Comparison of ENCODE assay signal across 8 mouse cellular contexts in the genomic region with DNA sequence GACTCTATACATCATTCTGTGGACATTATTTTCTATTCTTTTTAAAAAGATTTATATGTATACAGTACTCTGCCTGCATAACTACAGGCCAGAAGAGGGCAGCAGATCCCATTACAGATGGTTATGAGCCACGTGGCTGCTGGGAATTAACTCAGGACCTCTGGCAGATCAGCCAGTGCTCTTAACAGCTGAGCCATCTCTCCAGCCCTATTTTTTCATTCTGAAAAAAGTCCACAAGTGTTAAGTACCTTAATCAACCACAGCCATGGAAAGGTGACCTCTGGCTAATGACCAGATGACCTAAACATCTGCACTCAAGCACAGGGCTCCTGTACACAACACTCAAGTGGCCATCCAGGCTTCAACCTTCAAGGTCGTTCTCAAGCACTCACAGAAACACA. TPM values are rescaled to one million over a fixed set of nuclear protein-coding genes. Genes with fewer than 3 reads are reported as not detected.
DNase-seq lines count a peak whose midpoint lies in the region; ATAC-seq and TF ChIP-seq lines count a peak whose summit lies in the region.

No protein-coding gene starts in this region.

- H3K79me2 ChIP-seq in myocyte (ENCODE audit: control insufficient read depth, insufficient read depth) = peaks cover 34% of the 10 kb centered on the region

- ATAC-seq in midbrain, embryonic 11.5 days (ENCODE audit: low FRiP score) = no peak
- no peak for ATAC-seq in midbrain, embryonic 13.5 days
- no peak for ATAC-seq in intestine, postnatal 0 days

- no peak overlapping the region for H3ac ChIP-seq in myocyte (ENCODE audit: control insufficient read depth, insufficient read length)

- H3K4me1 ChIP-seq in midbrain, embryonic 11.5 days (ENCODE audit: control insufficient read depth, insufficient read depth, low read length) = peaks cover 8% of the 10 kb centered on the region
- H3K4me1 ChIP-seq in midbrain, embryonic 13.5 days (replicated peaks) = peaks cover 21% of the 10 kb centered on the region
- H3K4me1 ChIP-seq in intestine, postnatal 0 days (replicated peaks; ENCODE audit: control insufficient read depth, insufficient read depth, low read length) = 0 out of 2 replicates have a peak, but pooled peaks cover 2% of the 10 kb centered on the region

- no peak for TF ChIP-seq POLR2A in myocyte (IDR thresholded peaks at IDR 0.05; ENCODE audit: insufficient read length, low read depth)

- no peaks in the 10 kb centered on the region for H3K27me3 ChIP-seq in midbrain, embryonic 11.5 days (ENCODE audit: control insufficient read depth, insufficient read depth, low read length)
- no peaks in the 10 kb centered on the region for H3K27me3 ChIP-seq in midbrain, embryonic 13.5 days
- H3K27me3 ChIP-seq in intestine, postnatal 0 days (replicated peaks; ENCODE audit: control insufficient read depth, insufficient read depth, low read length) = no peaks in the 10 kb centered on the region
- no peaks in the 10 kb centered on the region for H3K27me3 ChIP-seq in myocyte (ENCODE audit: control insufficient read depth, insufficient read depth, insufficient read length)

- H3K27ac ChIP-seq in midbrain, embryonic 11.5 days (ENCODE audit: low read depth, low read length) = no peak overlapping the region
- no peak overlapping the region for H3K27ac ChIP-seq in midbrain, embryonic 13.5 days
- H3K27ac ChIP-seq in intestine, postnatal 0 days (ENCODE audit: low read depth, low read length) = no peak overlapping the region

- H3K9me3 ChIP-seq in midbrain, embryonic 11.5 days (ENCODE audit: control insufficient read depth, low read length) = no peaks in the 10 kb centered on the region
- H3K9me3 ChIP-seq in midbrain, embryonic 13.5 days = no peaks in the 10 kb centered on the region
- no peaks in the 10 kb centered on the region for H3K9me3 ChIP-seq in intestine, postnatal 0 days (ENCODE audit: control insufficient read depth)

- WGBS in midbrain, embryonic 11.5 days = 52% methylated on average over 2 of the region's 2 CpGs
- WGBS in midbrain, embryonic 13.5 days = 47% methylated on average over 2 of the region's 2 CpGs
- 49% methylated on average over 2 of the region's 2 CpGs for WGBS in intestine, postnatal 0 days

- DNase-seq in midbrain, embryonic 11.5 days (ENCODE audit: low spot score, missing footprints) = peak; percentile 81
- DNase-seq in adipocyte (ENCODE audit: low spot score) = peak; percentile 54
- DNase-seq in urinary bladder, adult 18-20 months (ENCODE audit: low spot score in 2 of 2) = no peak
- no peak for DNase-seq in cerebellum, postnatal 36 days
- no peak for DNase-seq in left cerebral cortex, adult 11 months (ENCODE audit: low spot score)

- peak; percentile 65 for TF ChIP-seq CTCF in intestine, postnatal 0 days (IDR thresholded peaks at IDR 0.05; ENCODE audit: low read depth)

- H3K9ac ChIP-seq in midbrain, embryonic 11.5 days (ENCODE audit: low read length) = no peak overlapping the region
- no peak overlapping the region for H3K9ac ChIP-seq in midbrain, embryonic 13.5 days (replicated peaks)
- no peak overlapping the region for H3K9ac ChIP-seq in intestine, postnatal 0 days (ENCODE audit: low read depth, low read length)

- H3K36me3 ChIP-seq in midbrain, embryonic 11.5 days (ENCODE audit: control insufficient read depth, insufficient read depth, low read length) = peaks cover 22% of the 10 kb centered on the region
- peaks cover 62% of the 10 kb centered on the region for H3K36me3 ChIP-seq in midbrain, embryonic 13.5 days
- H3K36me3 ChIP-seq in intestine, postnatal 0 days (ENCODE audit: control insufficient read depth, insufficient read depth) = peaks cover 43% of the 10 kb centered on the region
- H3K36me3 ChIP-seq in myocyte (ENCODE audit: control insufficient read depth, insufficient read depth) = peaks cover 50% of the 10 kb centered on the region

- no peak overlapping the region for H3K4me2 ChIP-seq in midbrain, embryonic 11.5 days
- H3K4me2 ChIP-seq in midbrain, embryonic 13.5 days (replicated peaks) = no peak overlapping the region
- H3K4me2 ChIP-seq in intestine, postnatal 0 days (replicated peaks; ENCODE audit: low read depth) = no peak overlapping the region
- no peak overlapping the region for H3K4me2 ChIP-seq in myocyte (ENCODE audit: low read depth)

- no peak overlapping the region for H3K4me3 ChIP-seq in midbrain, embryonic 11.5 days (ENCODE audit: low read depth, low read length)
- no peak overlapping the region for H3K4me3 ChIP-seq in midbrain, embryonic 13.5 days (replicated peaks)
- H3K4me3 ChIP-seq in intestine, postnatal 0 days (ENCODE audit: low read depth, low read length) = no peak overlapping the region
- no peak overlapping the region for H3K4me3 ChIP-seq in myocyte

TF ChIP-seq in myocyte, 11 proteins besides CTCF, POLR2A, EP300 and RAD21:
- TF ChIP-seq REST (IDR thresholded peaks at IDR 0.05; ENCODE audit: insufficient read depth, insufficient read length) = no peak
- no peak for TF ChIP-seq TCF3 (IDR thresholded peaks at IDR 0.05; ENCODE audit: insufficient read length, low read depth)
- no peak for TF ChIP-seq CEBPB (IDR thresholded peaks at IDR 0.05; ENCODE audit: insufficient read depth, poor library complexity, severe bottlenecking)
- TF ChIP-seq USF1 (IDR thresholded peaks at IDR 0.05; ENCODE audit: low read depth) = no peak
- TF ChIP-seq MYOG (IDR thresholded peaks at IDR 0.05; ENCODE audit: control insufficient read depth in 1 of 3, insufficient read depth in 1 of 3, insufficient read length in 2 of 3, low read depth in 2 of 3) = no peak
- TF ChIP-seq POLR2AphosphoS2 (IDR thresholded peaks at IDR 0.05; ENCODE audit: insufficient read length, low read depth) = peak; percentile 60
TF ChIP-seq in myocyte: peak in this region for 1.

RNA-seq across cellular contexts. Expression of gene 1700001P01Rik, which starts 1.4 kb away (rescaled TPM):
- 0.47 and 0.78 TPM in 2 replicates for polyA plus RNA-seq in midbrain, embryonic 11.5 days (2014; fragmentation: Nextera tagmentation; extraction: Ambion mirVana)
- 0.81 and 1.1 TPM in 2 replicates for polyA plus RNA-seq in midbrain, embryonic 13.5 days (2015; fragmentation: Nextera tagmentation; extraction: Ambion mirVana)
- polyA plus RNA-seq in intestine, postnatal 0 days (2015; fragmentation: Nextera tagmentation; extraction: Ambion mirVana) = not detected in 2 replicates
- polyA plus RNA-seq in myocyte (2012; fragmentation: generic; extraction: Trizol) = 0.07 TPM

RNA-seq across cellular contexts. Expression of gene Rpl23, which starts 5.1 kb away (rescaled TPM):
- polyA plus RNA-seq in midbrain, embryonic 11.5 days (2014; fragmentation: Nextera tagmentation; extraction: Ambion mirVana) = 441 and 443 TPM in 2 replicates
- 363 and 377 TPM in 2 replicates for polyA plus RNA-seq in midbrain, embryonic 13.5 days (2015; fragmentation: Nextera tagmentation; extraction: Ambion mirVana)
- 538 and 555 TPM in 2 replicates for polyA plus RNA-seq in intestine, postnatal 0 days (2015; fragmentation: Nextera tagmentation; extraction: Ambion mirVana)
- 1,321 TPM for polyA plus RNA-seq in myocyte (2012; fragmentation: generic; extraction: Trizol)

RNA-seq across cellular contexts. Expression of gene Cwc25, which starts 10.8 kb away (rescaled TPM):
- 12.6 and 15.0 TPM in 2 replicates for polyA plus RNA-seq in midbrain, embryonic 11.5 days (2014; fragmentation: Nextera tagmentation; extraction: Ambion mirVana)
- 19.0 and 19.6 TPM in 2 replicates for polyA plus RNA-seq in midbrain, embryonic 13.5 days (2015; fragmentation: Nextera tagmentation; extraction: Ambion mirVana)
- polyA plus RNA-seq in intestine, postnatal 0 days (2015; fragmentation: Nextera tagmentation; extraction: Ambion mirVana) = 8.5 and 9.8 TPM in 2 replicates
- polyA plus RNA-seq in myocyte (2012; fragmentation: generic; extraction: Trizol) = 8.9 TPM

RNA-seq across cellular contexts. Expression of gene Lasp1, which starts 21.7 kb away (rescaled TPM):
- polyA plus RNA-seq in midbrain, embryonic 11.5 days (2014; fragmentation: Nextera tagmentation; extraction: Ambion mirVana) = 52.6 and 59.2 TPM in 2 replicates
- 136 and 137 TPM in 2 replicates for polyA plus RNA-seq in midbrain, embryonic 13.5 days (2015; fragmentation: Nextera tagmentation; extraction: Ambion mirVana)
- polyA plus RNA-seq in intestine, postnatal 0 days (2015; fragmentation: Nextera tagmentation; extraction: Ambion mirVana) = 98.2 and 103 TPM in 2 replicates
- 82.6 TPM for polyA plus RNA-seq in myocyte (2012; fragmentation: generic; extraction: Trizol)

RNA-seq across cellular contexts. Expression of gene Pip4k2b, which starts 32.6 kb away (rescaled TPM):
- 2.4 TPM in 2 replicates for polyA plus RNA-seq in midbrain, embryonic 11.5 days (2014; fragmentation: Nextera tagmentation; extraction: Ambion mirVana)
- polyA plus RNA-seq in midbrain, embryonic 13.5 days (2015; fragmentation: Nextera tagmentation; extraction: Ambion mirVana) = 3.7 and 4.0 TPM in 2 replicates
- polyA plus RNA-seq in intestine, postnatal 0 days (2015; fragmentation: Nextera tagmentation; extraction: Ambion mirVana) = 0.43 and 0.63 TPM in 2 replicates
- polyA plus RNA-seq in myocyte (2012; fragmentation: generic; extraction: Trizol) = 30.1 TPM

Comparison
In these comparisons a context has a peak if more than half of its experiments do, and no peak if none do; other contexts are left out.
1. DNase-seq: peak in midbrain, embryonic 11.5 days (single experiment) and adipocyte (single experiment); none in urinary bladder, adult 18-20 months (0 of 2), cerebellum, postnatal 36 days (0 of 2) and left cerebral cortex, adult 11 months (single experiment).